Mouse (Mus musculus) ovary, postnatal 36 days (tissue): ENCODE measurements around the gene Mmp24.
"Not testable (repeated sequence)": the region's sequence is repeated elsewhere in the genome, so short reads cannot be mapped to it uniquely, and the experiment has no call there.

Source experiments
- DNase-seq: peaks from one replicate; pipeline ENCODE4 v3.0.0; 2022; ENCODE audit warnings: low spot score, mixed read lengths

Gene Mmp24

DNA sequence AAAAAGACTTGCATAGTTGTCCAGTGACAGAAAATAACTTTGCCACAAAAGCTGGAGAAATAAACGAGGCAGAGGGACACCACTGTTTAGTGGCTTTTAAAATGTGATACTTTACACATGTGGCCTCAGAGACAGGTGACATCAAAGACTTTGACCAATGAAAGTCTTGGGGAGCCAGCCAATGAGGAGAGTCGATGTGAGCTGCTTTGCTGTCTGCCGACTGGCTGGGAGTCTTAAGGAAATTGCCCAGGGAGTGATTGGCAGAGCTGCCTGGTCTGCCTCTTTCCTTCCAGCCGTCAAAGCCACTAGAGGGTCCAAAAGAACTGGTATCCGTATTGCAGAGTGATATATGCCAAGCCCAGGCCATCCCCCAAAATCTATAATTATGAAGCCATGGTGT, 39.7 kb downstream of the Mmp24 start:
- no peak for DNase-seq

- DNase-seq: no peak
Measured at GRCm38 (mm10) chr2:155816179-155816578, 41.0 kb downstream of the Mmp24 start.

DNA sequence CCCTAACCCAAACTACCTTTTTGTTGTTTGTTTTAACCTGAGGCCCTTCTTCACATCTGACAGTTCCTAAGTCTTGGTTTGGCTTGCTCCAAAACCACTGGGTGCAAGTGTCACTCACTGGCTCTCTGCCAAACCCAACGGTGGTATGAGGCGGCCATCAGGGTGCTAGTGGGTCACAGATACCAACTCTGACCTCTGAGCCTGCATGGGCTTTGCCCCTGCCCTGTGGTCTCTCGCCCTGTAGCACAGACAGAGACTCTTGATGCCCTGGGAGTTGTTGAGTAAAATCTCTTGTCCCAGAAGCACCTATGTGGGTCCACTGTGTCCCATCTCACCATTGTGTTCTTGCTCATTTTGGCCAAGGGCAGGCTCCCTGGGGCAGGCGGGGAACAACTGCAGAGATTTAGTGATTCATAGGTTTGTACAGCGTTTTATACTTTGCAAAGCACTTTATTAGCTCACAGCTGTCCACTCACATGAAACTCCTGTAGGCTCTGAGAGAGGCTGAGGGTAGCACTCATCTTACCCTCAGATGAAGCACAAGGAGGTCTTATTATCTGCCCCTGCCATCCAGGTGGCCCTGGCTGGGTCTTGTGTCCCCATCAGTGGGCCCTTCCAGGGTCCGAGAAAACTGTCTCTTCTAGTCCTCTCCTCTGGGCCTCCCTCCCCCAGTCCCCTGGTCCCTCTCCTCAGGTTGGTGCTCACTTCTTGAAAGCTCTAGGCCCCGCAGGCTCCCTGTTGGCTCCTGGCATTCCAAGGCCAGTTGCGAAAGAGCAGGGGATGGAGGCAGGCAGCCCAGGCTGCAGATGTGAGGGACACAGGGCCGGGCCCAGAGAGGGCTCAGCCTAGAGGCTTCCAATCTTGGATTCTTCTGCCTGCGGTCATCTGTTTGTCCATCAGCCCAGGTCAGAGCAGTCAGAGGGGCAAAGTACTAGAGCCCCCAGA, 42.4 kb downstream of the Mmp24 start:
- peak; percentile 49 for DNase-seq

GRCm38 (mm10) chr2:155818596-155819391, 43.7 kb downstream of the Mmp24 start:
- peak; percentile 95 for DNase-seq

DNA sequence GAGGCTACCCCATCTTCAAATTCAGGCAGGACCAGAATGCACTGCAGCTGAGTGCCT, 44.1 kb downstream of the Mmp24 start, which contains the start of gene BC029722:
BC029722 (minus strand) TSS at position 35 of the 57 bp plus-strand sequence.
- no peak for DNase-seq

DNA sequence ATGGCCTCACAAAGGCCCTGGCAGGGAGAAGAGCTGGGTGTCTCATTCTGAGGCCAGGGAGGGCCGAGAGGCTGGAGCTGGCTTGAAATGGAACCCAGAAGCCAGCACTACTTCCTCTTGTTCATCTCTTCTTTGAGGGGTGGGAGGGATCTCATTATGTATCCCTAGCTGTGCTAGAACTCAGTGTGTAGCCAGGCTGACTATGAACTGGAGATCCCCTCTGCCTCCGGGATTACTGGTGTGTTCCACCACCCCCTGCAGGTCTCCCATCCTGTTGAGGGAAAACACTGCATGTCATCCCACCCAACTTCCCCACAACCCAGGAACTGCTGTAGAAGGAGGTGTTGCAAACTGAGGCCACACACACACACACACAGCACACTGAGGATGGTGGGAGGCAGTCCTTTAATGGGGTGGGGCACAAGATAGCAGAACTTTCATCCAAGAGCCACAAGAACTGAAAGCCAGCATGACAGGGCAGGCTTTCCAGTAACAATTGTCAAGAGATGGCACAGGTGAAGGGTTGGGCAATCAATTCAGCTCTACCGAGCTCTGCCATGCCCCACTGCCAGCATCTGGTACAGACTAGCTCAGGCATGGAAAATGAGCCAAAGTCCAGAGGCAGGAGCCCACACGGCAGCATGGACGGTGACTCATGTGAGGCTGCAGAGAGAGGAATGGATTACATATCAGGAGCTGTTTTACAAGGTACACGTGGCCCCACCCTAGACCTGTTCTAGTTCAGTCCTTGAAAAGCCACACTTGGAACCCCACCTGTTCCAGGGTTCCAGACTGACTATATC, 44.5 kb downstream of the Mmp24 start:
- no peak for DNase-seq

DNA sequence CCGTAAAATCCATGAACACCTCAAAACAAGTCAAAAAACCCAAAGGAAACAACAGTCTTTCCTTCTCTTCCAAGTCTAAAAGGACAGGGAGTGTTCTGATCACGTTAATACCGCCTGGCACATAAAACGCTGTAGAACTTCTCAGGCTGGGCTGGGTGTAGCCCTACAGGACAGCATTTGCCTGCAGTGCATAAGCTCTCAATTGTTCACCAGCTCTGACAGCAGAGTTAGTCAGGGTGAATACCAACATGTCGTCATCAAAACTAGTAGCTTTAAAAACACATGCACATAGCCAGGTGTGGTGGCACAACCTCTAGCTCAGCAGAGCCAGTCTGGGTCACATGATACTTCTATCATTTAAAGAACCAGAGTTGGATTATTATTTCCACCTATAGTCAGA, 45.6 kb downstream of the Mmp24 start:
- no peak for DNase-seq

DNA sequence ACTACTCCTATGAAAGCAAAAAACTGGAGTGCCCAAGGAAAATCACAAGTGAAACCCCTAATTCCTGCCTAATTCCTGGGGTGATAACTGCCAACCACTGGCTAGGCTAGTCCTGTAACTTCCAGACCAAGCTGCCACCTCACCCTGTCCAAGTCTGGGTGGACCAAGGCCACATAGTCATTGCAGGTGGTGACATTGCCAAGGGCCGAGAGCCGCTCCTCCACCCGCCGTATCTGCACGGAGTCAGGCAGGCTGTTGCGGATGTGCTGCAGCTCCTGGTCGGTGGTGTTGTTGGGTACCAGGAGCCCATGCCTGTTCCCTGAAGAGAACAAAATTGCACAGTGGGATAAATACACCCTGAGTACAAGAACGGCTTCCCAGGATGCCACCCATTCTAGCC, 48.6 kb downstream of the Mmp24 start:
- DNase-seq: no peak

GRCm38 (mm10) chr2:155825904-155826629, 50.9 kb downstream of the Mmp24 start:
- DNase-seq: no peak

DNA sequence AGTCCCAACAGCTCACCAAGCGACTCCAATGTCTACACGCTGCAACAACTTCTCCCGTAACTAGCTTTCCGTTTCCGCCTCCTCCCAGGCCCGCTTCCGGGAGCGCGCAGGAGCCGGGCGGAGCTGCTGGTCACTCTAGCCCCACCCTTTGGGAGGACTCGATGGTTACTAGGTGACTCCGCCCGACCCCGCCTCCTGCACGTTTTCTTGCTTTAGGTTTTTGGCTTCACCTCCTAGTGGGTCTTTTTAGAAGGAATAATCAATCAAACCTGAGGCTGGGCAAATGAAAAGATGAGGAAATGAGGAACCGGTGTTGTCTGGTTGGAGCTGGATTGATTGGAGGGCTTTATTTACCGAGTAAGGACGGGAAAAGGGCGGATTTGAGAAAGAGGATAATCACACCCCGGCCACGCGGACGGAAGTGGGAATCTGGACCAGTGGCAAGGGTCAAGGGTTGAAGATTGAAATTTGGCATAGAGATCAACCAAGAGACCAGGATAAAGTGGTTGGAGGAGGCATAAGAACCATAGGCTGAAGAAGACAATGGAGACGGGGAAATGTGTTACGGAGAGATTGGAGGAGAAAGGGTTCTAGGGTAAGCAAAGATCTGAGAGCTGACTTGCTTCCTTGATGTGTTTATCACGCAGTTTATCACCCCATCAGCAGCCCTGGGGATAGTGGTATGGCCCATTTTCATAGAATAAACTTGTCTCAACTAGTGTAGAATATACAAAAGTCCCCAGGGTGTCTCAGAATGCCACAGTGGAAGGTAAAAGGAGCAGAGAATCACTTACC, 51.7 kb downstream of the Mmp24 start, which contains the start of gene Eif6:
Eif6 (minus strand) TSS at position 296 of the 795 bp plus-strand sequence.
- peak; percentile 84 for DNase-seq

GRCm38 (mm10) chr2:155830841-155831240, 55.7 kb downstream of the Mmp24 start:
- DNase-seq: no peak

GRCm38 (mm10) chr2:155831302-155831701, 56.2 kb downstream of the Mmp24 start:
- no peak for DNase-seq

DNA sequence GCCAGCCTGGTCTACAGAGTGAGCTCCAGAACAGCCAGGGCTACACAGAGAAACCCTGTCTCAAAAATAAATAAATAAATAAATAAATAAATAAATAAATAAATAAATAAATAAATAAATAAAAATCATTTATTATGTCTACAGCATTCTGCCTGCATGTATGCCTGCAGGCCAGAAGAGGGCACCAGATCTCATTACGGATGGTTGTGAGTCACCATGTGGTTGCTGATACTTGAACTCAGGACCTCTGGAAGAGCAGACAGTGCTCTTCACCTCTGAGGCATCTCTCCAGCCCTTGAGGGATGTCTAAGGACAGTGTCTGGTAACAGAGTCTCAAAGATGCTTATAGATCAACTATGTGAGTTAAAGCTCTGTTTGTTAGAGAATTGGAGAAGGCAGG, 56.9 kb downstream of the Mmp24 start:
- DNase-seq: not testable (repeated sequence)

DNA sequence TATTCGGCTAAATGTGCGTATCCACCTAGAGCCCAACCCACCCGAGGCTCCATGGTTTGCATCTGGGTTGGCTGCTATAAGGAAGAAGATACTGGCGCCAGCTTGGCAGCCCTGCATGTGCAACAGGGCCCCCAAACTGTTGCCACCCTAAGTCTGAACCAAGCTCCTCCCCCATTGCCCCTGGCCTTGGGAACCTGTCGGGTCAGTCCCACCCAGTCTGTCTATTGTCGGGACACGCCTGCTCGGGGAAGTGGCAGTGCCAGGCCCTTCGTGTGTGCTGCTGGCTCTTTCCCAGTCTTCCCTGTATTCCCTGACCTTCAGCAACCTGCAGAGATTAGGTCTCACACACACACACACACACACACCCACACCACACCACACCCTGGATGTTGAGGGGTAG, 59.6 kb downstream of the Mmp24 start, which contains the start of gene Fam83c:
Fam83c (minus strand) TSS at position 123 of the 400 bp plus-strand sequence.
- DNase-seq: no peak

- DNase-seq: no peak
Measured at GRCm38 (mm10) chr2:155837961-155838360, 62.8 kb downstream of the Mmp24 start.

DNA sequence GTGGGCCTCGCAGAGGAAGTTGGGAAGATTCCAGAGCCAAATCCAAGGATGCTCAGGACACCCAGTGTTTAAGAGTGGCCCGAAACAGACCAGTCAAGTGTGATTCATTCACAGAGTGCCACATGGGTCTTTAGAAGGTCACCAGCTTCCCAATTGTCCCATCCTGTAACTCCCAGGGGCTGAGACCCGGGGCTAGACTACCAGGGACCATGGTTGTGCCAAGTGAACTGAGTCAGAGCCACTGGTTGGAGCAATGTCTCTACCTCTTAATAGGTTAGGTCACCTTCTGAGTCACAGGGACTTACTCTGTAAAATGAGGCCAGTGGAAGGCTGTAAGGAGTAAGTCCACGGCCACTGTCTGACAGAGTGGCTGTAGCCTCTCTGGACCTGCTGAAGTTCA, 63.8 kb downstream of the Mmp24 start:
- DNase-seq: no peak

GRCm38 (mm10) chr2:155846930-155847329, 71.8 kb downstream of the Mmp24 start:
- DNase-seq: no peak

DNA sequence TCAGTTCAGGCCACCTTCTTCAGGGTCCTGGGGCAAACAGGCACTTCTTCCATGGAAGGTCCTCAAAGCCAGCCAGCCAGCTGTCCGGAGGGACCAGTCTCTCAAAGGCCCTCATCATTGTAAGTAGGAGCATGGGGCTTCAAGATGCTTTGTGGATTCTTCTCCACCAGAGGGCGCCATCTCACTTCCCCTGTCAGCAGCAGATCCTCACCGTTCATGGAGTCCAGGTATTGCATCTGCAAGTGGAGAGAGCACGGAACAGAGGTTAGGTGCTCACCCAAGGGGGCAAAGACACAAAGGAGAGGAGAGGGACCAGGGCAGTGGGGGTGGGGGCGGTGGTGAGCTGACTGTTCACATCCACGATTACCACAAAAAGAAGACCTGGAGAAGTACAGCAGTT, 73.1 kb downstream of the Mmp24 start:
- peak; percentile 61 for DNase-seq

GRCm38 (mm10) chr2:155849464-155849863, 74.3 kb downstream of the Mmp24 start:
- no peak for DNase-seq

DNA sequence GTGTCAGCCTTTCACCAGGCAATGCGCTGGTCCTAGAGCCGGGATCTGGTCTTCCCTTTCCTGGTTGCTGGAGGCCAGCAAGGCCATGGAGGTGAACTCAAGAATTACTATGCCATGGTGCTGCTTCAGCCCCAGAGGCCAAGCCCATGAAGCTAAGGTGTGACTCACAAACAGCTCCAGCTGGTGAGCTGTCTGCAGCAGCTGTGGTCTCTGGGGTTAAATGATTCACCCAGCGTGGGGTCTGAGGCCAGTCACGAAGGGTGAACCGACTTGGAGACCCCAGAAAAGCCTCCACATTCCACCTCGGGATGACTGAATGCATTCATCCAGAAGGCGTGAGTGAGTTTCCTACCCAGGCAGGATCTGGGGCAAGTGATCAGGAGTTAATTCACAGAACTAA, 75.0 kb downstream of the Mmp24 start:
- no peak for DNase-seq

DNA sequence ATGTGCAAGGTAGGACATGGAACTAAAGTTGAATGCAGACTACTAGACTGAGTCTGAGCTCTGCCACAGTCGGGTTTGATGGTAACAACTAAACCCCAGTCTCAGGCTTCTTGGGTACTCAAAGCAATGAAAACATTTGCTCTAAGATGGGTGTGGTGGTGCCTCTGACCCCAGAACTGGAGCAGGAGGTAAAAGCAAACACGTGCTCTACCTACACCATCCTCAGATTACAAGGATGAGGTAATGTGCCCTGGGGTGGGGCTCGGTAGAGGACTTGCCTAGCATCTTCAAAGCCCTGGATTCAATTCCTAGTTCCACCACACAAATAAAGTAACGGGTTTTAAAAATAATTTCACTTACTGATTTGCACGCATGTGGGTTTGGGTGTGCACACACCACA, 77.4 kb downstream of the Mmp24 start:
- no peak for DNase-seq
